Mouse (Mus musculus) gastrocnemius, postnatal 10 days (tissue): Measurements from ENCODE around the gene Zdhhc1. TPM values are rescaled to one million over a fixed set of nuclear protein-coding genes. Genes with fewer than 3 reads are reported as not detected.

Experiments used
- DNase-seq: peaks from one replicate; pipeline ENCODE4 v3.0.0; 2021; ENCODE audit warnings: mixed read lengths
- long read RNA-seq, 2 experiments: library from polyadenylated mRNA; stranded (forward); transcript quantifications; one replicate each; pipeline ENCODE4 v2.0.0; 2021
- total RNA-seq, 2 experiments: library from RNA; stranded (reverse); gene quantifications; 2 replicates each; pipeline ENCODE4 v1.2.3; 2021

The Zdhhc1 gene
- 10 to 100 TPM; 10.9 to 15.9 TPM for total RNA-seq
- long read RNA-seq, experiment 1, partial matches to known transcripts = 4 of 21 reads
- long read RNA-seq, experiment 1, other reads (novel, unspliced or antisense) = 13 of 21 reads
- long read RNA-seq, experiment 2, partial matches to known transcripts = 0 of 17 reads
- long read RNA-seq, experiment 2, other reads (novel, unspliced or antisense) = 12 of 17 reads

DNA sequence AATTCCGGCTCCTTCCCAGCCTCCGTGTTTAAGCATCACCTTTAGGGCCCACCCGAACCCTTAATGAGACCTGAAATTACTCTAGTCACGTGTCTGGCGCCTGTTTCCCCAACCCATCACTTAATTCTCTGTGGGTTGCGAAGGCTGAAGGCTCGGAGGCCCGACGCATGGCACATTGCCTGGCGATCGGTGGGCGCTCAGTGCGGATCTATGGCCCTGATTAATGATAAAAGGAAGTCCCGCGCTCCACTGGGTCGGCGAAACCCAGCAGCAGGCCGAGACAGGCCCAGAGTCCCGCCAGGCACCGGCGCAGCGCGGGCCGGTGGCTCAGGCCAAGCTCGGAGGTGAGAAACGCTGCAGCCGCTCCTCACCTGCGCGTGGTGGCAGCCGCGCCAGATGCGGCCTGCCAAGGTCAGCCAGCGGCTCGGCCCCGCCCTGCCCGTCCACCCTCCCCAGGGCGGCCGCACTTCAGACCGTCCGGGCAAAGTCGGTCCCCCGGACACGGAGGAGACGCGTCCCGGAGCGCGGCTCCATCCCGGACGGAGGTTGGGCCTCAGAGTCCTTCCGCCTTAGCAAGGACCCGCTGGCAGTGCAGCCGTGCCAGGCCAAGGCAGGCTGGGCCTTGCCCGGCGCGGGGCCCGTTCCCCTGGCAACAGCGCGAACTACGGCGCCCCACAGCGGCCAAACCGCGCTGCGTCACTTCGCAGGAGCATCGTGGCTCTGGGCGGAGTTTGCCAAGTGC, at the start of gene Zdhhc1:
Gene Zdhhc1 (minus strand): TSS at position 464 of the 742 bp plus-strand sequence.
- peak; percentile 94 for DNase-seq

DNA sequence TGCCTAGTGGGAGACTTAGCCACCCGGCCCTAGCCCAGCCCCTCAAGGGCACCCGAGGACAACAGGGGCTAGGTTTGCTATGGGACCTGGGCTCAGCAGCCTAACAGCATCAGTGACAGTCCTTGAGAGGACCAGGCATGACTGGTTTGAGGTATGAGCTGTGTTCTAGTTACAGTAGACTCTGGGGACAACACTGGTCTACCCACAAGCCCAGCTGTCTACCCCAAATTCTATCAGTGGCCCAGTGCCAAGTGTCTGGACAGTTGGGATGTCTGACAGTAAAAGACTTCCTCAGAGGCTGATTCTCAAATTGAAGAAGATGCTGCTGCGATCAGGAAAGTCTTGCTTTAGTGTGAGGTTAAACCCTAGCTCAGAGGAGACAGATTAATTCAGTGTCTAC, 48.5 kb upstream of the Zdhhc1 start:
- no peak for DNase-seq

DNA sequence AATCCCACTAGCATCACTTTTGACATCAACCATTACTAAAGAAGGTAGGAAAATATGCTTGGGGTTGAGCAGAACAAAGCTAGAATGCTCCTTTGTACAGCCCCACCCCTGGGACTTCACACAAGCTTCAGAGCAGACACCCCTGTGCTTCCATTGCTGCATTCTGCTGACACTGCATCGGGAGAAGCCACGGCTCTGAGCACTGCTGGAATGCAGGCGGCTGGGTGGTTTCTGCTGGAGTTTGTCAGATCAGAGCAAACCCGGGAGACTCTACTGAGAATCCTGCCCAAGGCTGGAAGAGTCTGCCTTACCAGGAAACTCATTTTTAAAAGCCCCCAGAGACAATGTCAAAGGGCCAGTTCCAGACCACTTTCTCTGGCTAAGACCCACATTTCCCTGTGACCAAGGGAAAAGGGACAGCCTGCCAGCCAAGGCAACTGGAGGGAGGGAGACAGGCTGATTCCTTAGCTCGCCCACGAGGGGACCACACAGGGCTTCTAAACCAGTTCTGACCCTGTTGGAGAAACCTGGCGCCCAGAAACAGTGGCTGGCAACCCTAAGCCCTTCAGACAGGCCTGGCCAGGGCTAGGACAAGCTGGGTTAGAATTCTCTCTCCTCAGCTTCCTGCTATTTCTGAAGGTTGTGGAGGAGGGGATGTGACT, 48.0 kb upstream of the Zdhhc1 start:
- DNase-seq = no peak

DNA sequence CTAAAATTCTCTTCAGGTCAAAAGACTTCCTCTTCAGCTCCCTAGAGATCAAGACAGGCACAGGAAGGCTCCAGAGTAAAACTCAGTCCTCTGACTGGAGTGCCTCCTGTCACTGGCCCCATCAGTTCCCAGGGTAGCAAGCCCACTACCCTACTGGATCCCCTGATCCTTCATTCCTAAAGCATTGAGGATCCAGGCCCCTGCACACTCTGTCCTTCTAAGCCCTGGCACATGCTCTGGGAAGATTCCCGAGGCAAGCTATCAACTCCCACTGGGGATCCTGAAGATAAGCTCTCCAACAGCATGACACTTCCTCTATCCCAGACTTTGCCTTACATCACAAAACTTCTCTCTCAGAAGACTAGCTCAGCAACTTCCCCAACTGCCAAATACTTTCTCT, 47.0 kb upstream of the Zdhhc1 start:
- no peak for DNase-seq

DNA sequence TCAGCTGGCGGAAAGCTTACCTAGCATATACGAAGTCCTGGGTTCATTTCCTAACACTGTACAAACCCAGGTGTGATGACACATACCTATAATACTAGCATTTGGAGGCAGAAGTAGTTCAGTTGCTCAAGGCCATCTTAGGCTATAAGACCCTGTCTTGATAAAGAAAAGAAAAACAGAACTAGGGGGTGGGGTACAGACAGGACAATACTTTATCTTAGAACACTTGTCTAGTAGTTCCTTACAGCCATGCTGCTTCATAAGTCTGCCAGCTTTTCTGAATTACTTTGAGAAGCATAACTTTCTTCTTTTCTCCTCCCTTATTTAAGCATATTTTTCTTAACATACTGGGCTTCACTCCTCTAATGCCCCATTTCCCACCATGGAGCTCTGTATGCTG, 46.1 kb upstream of the Zdhhc1 start:
- no peak for DNase-seq

DNA sequence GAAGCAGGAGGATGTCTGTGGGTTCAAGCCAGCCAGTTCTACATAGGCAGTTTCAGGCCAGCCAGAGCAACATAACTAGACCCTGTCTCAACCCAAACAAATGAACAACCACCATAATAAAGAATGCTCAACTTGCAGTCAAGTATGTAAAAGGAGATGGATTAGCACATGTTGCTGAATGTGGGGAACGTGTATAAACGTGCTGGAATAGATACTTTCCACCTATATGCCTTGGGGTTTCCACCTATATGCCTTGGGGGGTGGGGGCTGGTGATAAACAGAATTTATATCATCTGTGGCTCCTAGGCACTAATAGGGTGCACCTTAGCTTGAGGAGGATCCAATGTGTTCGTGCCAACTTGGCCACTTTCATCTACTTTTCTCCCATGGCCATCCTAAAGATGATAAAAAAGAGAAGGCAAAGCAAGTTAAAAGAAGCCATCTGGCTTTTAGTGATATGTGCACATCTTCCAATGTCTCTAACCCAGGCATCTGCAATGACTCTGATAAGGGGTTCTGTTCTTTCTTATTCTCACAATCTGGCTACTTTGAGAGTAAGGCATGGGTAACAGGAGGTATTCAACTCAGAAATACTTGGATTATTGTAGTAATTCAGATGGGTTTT, 45.4 kb upstream of the Zdhhc1 start:
- DNase-seq = no peak

DNA sequence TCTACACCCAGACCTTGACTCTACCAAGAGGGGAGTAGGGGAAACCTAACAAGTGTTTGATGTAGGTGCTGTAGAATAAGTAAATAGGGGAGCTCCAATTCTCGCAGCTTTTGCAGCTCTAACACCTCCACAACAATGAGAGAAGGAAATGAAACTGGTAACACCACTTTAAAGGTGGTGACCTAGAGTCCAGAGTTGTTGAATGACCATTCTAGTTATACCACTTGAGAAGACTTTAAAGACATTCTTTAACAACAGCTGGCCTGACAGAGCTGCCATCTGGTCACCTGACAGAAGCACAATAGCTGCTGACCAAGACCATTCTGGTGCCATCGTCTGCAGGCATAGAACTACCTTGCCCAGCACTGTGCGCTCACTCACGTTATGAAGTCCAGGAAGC, 42.2 kb upstream of the Zdhhc1 start:
- no peak for DNase-seq

DNA sequence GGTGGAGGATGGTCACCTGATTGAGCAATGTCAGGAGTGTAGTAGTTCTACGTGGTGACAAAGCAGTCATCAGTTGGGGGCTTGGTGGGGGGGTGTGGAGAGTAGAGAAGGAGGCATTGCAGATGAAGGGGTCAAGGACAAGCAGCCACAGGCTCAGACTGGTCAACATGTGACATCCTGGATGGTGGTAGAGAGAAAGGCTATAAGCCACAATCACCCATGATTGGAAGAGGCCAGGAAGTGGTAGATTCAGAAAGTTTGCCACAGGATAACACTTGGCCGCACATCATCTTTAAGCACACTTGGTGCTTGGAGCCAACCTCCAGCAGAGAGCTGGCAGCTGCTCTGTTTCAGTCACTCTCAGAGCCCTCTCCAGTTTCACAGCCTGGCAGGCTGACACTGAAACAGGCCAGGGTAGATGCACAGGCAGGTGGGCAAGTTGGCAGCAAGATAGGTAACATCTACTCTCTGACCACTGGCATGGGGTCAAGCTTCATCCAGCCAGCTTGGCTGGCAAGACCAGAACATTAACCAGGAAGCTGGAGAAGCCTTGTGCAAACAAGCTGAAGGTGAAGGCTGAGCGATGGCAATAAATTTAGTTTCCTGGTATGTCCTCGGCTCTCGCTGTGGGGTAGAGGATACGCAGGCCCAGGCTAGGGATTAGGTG, 40.4 kb upstream of the Zdhhc1 start:
- DNase-seq = peak; percentile 60

DNA sequence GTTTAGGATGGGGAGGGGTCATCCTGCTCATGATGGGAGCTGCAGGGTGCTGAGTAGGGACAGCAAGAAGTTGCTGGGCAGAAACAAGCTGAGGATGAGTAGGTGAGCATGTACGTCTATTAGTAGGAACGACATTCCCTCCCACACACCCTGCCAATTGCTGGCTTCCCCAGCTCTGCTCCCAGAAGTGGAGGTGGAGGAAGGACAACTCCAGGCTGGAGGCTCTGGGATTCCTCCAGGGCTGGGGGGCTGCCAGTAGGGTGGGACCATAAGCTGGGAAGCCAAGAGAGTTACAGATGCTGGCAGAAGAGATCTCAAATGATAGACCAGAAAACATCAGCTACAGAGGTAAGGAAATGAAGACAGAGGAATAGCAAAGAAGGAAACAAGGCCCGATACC, 39.8 kb upstream of the Zdhhc1 start:
- DNase-seq = peak; percentile 58

DNA sequence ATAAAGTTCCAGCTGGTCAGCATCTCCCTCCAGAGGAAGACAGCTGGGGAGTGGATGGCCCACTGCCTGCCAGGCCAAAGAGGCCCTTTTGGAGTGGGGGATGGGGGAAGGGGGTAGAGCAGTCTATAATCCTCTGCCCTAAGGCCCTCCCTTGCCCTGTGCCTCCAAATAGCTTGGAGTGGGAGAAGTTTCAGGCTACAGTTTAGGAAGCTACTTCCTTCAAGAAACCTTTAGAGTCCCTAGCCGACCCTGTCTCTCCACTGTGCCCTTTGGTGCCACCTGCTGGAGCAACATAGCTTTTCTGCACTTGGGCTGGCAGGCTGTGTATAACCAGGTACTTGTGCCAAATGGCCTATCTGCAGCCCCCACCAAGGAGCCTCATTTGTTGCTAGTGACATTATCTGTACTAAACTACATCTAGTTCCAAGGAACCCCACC, 37.2 kb upstream of the Zdhhc1 start:
- peak; percentile 84 for DNase-seq

DNA sequence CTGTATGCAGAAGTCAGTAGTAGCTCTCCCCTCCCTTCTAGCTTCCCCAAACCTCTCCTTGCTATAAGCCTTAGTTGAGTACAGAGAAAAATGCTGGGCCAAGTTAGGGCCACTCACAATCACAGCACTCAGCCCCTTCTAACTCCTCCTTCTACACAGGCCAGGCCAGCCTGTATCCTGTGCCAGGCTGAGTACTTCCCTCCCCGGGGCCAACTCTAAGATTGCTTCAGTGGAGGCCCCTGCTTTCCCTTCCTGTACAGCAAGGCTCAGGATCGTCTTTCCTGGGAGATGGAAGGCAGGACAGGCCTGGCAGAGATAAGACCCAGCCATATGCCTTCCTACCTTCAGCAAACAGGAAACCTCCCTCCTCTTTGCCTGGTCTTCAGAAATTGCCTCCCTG, 36.7 kb upstream of the Zdhhc1 start:
- DNase-seq = no peak

DNA sequence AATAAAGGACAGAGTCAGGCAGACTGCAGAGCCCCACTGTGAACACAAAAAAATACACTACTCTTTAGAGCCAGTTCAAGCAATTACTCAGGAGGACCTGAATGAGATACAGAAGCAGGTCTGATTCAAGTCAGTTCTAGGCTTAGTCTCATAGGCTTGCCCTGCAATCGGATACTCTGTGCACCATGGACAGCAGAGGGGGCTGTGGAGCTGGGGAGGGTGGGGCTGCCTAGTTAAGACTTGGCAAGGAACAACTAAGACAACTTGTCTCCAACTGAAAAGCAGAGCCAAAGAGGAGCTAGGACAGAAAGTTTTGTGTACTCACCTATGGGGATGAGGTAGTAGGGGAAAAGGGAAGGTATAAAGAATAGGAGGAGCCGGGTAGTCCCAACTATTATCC, 35.1 kb upstream of the Zdhhc1 start:
- peak; percentile 79 for DNase-seq

DNA sequence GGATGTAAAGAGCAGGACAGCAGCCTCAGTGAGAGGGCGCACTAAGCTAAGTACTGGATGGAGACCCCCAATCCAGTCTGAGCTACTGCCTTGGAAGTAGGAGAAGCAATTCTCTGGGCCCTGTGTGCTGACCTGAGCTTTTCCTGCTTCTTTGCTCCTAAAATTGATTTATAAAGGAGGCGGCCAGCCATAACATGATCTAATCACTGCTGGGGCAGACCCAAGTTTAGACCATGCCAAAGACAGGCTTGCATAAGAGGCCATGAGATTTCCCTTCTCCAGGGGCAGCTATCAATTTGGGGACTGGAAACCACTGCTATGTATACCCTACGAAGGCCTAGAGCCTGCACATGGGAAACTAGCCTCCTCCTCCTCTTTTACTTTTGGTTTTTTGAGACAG, 32.6 kb upstream of the Zdhhc1 start:
- DNase-seq = no peak

DNA sequence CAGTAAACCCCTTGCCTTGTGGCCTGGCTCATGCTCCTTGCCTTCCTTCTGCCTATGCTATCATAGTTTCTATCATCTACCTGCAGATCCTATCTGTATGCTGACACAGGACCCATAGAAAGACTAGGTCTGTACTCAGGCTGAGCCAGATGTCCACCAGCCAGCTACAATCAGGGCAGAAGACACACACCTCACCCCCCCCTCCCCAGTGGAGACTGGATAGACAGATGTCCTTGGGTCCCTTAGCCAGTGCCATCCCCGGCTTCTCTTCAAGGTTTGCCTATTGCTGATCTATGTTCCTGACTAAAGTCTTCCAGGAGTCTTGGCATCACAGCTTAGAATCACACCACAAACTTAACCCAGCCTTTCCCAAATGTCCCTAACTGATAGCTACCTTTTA, 31.5 kb upstream of the Zdhhc1 start:
- DNase-seq = no peak

DNA sequence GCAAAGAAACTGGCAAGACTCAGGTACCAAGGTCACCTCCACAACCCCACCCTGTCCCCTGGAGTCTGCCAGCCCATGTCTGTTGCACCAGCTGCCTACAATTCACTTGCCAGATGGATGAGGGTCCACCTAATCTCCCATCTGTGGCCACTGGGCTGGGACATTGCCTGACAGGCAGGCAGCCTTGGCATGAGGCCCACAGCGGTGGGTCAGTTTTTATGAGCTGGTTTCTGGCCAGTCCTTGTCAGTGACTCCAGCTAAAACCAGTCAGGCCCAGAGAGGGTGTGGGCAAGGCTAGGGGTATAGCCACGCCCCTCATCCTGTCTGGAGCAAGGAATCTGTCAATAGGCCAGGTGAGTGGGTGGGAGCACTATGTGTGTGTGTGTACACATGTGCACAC, 30.4 kb upstream of the Zdhhc1 start:
- peak; percentile 60 for DNase-seq

DNA sequence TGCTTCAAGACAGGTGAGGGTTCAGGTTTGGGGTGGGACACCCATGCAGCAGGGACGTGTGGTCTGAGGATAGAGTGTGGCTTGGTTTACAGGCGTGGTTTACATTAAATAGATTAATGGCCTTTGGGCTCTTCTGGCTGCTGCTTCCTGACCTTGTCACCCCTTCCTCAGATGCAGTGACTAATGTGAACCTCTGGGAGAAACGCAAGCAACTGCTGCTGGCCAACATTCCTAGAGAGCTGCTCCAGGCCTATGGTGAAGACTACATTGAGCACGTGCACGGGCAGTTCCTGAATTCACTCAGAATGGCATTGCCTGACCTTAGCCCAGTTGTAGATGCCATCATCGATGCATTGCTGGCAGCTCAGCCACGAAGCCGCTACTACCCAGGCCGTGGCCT, 26.2 kb upstream of the Zdhhc1 start:
- no peak for DNase-seq

DNA sequence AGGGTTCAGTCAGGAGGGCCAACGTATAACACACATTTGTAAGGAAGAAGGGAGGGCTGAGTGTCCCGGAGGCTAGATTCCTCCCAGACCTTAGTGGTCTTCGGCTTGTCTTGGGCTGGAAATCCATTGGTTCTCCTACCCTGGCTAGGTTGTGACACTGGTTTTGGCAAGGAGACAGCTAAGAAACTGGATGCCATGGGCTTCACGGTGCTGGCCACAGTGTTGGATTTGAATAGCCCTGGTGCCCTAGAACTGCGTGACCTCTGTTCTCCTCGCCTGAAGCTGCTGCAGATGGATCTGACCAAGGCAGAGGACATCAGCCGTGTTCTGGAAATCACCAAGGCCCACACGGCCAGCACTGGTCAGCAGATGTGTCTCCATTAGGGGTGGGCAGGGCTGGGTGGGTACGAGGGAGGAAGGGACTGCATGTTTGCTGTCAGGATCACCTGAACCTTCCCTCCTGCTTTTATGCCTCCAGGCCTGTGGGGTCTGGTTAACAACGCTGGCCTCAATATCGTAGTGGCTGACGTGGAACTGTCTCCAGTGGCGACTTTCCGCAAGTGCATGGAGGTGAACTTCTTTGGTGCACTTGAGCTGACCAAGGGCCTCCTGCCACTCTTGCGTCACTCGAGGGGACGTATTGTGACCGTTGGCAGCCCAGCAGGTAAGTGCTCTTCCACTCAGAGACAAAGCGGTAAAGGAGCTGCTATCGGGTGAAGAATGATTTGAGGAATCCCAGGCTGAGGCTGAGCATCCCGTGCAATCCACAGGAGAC, 25.5 kb upstream of the Zdhhc1 start:
- DNase-seq = no peak

DNA sequence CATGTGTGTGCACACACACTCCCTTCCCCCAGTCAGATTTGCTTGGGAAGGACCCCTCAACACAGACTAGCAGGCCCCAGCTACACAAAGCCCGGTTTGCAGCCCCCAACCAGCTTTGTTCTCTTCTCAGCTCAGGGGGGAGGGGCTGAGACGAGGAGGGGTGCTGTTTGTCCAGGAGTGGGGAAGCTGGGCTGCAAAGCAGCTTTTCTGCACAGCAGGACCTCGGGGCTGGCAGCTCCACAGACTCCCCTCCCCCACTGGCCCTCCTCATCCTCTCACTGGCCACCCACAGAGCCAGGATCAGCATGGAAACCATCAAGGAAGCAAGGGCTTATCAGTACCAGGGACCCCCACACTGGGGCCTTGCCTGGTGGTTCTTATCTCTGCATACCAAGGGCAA, 24.4 kb upstream of the Zdhhc1 start:
- no peak for DNase-seq

DNA sequence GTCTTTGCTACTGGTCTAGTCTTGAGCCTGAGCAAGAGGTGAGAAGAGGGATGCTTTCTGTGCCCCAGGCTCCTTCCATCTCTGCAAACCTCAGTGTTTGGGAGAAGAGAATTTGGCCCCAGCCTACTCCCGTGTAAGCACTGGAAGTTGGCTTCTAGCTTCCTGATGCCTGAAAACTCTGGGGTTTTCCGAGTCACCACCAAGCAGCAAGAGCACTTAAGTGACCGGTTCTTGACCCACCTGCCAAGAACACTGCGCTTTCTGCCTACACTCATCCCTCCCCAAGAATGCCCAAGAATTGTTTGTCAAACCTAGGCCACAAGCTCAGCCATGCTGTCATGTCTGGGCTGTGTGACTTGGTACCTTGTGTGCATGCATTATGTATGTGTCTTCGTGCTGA, 23.8 kb upstream of the Zdhhc1 start:
- DNase-seq = no peak

DNA sequence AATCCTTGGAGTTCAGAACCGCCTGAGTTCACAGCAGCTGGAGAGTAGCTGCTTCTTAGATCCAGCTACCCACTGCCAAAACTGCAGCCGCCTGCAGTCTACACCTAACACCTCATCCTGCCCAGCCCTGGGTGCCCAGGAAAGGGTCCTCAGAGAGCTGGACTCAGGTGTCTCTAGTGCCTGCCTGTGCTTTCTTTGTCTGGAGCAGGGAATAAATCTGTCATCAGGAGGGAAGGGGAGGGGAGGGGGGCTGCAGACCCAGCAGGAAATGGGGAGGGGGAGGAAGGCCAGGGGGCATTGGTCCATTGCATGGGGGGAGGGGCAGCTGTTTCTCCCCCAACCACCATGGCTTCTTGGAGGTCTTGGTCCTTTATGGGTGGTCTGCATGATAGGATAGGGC, 22.9 kb upstream of the Zdhhc1 start:
- no peak for DNase-seq

DNA sequence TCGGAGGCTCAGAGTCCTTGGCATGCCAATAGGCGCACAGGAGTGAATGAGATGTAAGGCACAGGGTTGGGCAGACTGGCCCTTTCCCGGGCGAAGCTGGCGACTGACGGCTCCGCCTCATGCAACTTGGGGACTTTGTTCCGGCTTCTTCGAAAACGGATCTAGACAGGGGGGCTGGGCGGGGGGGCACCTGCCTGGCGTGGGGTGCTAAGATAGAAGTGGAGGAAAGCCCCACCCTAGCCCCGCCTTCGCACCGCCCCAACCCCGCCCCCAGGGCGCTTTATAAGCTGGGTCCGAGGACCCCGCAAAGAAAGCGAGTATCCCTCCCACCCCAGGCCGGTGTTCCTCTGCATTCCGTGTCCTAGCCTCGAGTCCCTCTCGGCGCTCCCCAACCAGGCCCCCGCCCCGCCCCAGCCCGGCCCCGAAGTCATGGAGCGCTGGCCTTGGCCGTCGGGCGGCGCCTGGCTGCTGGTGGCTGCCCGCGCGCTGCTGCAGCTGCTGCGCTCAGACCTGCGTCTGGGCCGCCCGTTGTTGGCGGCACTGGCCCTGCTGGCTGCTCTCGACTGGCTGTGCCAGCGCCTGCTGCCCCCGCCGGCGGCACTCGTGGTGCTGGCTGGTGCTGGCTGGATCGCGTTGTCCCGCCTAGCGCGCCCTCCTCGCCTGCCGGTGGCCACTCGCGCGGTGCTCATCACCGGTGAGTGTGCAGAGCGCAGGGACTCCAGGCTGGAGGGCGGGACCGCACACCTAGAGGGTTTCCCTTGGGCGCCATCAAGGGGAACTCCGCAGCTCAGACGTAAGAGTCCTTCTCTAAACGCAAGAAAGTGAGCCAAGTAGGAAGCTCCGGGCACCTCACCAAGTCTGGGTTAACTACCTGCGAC, 22.0 kb upstream of the Zdhhc1 start, which contains the start of gene Hsd11b2:
Gene Hsd11b2 (plus strand): TSS at position 320 of the 878 bp plus-strand sequence.
- DNase-seq = peak; percentile 67
